Mouse (Mus musculus): ENCODE data around the gene Afap1.

Gene Afap1

GRCm38 (mm10) chr5:35974265-35974664 lies 81.1 kb downstream of the Afap1 start:
- DNase-seq (ENCODE audit: low spot score) = no peak

- DNase-seq (ENCODE audit: low spot score) = peak; percentile 87
Measured at GRCm38 (mm10) chr5:35975681-35976080, 82.6 kb downstream of the Afap1 start.

DNA sequence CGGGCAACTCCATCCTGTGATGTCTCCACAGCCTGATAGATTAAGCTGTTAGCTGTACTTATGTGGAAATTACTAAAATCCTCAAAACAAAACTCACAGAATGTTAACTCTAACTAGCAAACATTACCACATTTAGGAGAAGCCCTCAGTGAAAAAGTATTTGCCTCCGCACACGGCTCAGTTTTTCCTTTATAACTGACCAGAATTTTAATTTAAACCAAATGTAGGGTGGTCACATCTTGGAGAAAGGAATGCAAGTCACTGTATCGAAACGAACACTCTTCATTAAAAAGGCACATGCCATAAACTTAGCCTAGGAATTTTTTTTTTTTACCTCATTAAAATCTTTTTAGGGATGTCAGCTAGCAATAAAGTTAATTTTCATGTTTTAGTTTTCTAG lies 87.4 kb downstream of the Afap1 start:
- no peak for DNase-seq (ENCODE audit: low spot score)

GRCm38 (mm10) chr5:35981341-35981740 lies 88.2 kb downstream of the Afap1 start:
- no peak for DNase-seq (ENCODE audit: low spot score)

GRCm38 (mm10) chr5:35981976-35982375 lies 88.9 kb downstream of the Afap1 start:
- peak; percentile 89 for DNase-seq (ENCODE audit: low spot score)

- no peak for DNase-seq (ENCODE audit: low spot score)
Measured at GRCm38 (mm10) chr5:35985611-35986010, 92.5 kb downstream of the Afap1 start.

DNA sequence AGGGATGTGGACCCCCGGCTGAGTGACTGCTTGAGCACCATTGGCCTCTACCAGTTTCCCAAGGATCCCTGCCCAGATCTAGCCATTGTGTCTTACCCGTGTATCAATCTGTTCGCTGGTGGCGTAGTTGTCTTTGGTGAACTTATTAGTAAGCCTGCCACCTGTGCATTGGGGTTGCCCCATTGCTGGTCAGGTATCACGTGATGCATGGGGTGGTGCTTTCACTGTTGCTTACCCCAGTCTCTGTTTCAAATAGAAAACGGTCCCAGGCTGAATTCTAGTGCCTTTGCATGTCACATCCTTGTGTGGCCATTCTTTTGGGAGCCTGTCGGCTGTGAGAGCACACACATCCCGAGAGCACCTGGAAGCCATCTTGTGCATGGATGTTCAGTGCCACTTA lies 95.0 kb downstream of the Afap1 start:
- no peak for DNase-seq (ENCODE audit: low spot score)

DNA sequence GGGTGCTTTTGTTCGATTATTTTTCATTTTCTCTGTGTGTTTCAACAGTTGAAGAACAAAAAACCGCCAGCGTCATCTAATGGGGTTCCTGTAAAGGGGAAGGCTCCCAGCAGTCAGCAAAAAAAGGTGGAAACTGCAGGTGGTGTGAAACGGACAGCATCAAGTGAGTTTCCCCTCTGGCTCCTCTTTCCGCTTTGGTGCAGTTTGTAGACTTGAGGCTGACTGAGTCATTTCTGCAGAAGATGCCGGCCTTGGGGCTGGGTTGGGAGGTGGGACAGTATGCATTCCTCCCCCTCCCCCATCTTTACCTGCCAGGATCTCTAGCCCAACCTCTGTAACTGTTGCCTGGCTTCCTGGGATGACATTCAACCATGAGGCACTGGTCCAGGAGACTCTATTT lies 96.4 kb downstream of the Afap1 start:
- DNase-seq (ENCODE audit: low spot score) = no peak

DNA sequence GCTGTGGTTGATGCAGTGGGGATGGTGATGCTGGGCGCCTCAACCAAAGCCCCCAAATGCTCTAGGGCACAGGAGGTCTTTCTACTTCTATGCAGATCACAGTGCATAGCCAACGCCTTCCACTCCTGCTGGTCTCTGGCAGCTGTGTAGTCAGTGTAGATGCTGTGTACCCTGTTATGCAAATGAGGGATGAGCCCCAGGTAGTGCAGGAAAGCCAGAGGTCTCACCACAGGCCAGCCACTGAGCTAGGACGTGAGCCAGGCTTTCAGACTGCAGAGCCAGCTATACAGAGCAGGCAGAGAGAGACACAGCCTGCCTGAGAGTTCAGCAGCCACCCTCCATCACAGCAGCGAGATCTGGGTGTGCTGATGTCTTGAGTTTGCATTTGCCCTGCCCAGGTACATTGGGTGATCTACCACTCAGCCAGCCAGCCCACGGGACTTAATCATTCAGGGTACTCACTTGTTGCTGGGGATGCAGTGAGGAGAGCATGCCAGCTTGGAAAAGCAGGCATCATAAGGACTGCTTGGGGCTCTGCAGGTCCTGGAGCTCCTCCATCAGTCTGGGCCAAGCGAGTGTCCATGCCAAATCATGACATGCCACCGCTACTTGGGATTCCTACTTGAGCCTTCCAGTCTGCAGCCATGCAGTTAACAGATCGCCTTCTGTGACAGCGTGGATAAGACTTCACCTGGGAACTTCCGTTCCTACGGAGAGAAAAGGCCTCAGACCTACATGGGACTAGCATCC lies 97.0 kb downstream of the Afap1 start:
- DNase-seq (ENCODE audit: low spot score) = no peak

DNA sequence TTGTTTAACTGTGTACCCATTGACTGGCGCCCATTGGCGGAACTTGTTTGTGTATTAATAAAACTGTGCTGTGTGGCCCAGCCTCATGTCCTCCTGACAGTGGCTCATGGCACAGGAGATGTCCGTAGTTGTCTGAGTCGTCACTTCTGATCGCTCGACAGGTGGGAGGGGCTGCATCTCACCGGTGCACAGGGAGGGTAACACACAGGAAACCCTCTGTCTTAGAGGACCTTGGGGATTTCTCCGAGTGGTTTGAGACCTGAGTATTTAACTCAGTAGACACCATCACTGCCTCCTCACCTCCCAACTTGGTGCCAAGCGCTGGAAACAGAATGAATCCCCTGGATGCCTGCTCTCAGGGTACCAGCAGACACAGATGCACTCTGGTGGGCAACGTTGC lies 110.7 kb downstream of the Afap1 start:
- DNase-seq (ENCODE audit: low spot score) = no peak

DNA sequence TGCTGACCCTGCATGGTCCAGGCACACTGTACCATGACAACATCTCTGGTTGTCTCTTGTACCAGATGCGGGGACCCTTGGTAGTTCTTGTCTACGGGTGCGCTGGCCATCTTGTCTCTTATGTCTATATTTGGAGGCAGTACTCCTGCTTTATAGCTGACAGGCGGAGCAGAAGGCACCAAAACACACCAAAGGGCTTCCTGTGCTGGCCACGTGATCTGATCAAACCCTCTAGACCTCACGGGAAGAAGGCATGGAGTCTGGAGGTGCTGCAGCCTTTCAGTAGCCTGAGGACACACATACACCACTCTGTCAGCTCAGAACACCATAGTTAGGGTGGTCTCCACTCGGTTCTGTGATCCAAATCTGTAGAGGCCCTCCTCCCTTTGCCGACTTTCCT lies 113.0 kb downstream of the Afap1 start:
- no peak for DNase-seq (ENCODE audit: low spot score)

GRCm38 (mm10) chr5:36006586-36006985 lies 113.5 kb downstream of the Afap1 start:
- no peak for DNase-seq (ENCODE audit: low spot score)

- DNase-seq (ENCODE audit: low spot score) = no peak
Measured at GRCm38 (mm10) chr5:36007649-36008048, 114.5 kb downstream of the Afap1 start.

GRCm38 (mm10) chr5:36009405-36009804 lies 116.3 kb downstream of the Afap1 start:
- DNase-seq (ENCODE audit: low spot score) = no peak

GRCm38 (mm10) chr5:36018366-36018765 lies 125.2 kb downstream of the Afap1 start:
- peak; percentile 35 for DNase-seq (ENCODE audit: low spot score)

DNA sequence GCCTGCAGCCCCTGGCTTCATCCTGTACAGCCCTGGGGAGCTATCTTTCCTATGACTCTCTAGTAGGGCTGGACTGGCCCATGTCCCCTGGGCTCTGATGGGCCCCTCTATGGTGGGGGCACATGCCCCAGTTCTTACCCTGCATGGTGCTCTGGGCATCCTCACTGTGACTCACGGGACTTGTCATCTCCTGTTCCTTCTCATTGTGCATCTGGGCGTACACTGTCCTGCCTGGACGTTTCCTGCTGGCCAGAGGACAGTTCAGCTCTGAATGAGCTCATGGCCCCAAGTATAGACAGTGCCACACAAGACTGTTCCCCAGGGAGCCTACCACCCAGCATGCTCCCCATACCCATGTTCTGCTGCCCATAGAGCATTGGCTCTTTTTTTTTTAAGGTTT lies 128.0 kb downstream of the Afap1 start:
- no peak for DNase-seq (ENCODE audit: low spot score)

- DNase-seq (ENCODE audit: low spot score) = peak; percentile 22
Measured at GRCm38 (mm10) chr5:36022361-36022760, 129.2 kb downstream of the Afap1 start.

DNA sequence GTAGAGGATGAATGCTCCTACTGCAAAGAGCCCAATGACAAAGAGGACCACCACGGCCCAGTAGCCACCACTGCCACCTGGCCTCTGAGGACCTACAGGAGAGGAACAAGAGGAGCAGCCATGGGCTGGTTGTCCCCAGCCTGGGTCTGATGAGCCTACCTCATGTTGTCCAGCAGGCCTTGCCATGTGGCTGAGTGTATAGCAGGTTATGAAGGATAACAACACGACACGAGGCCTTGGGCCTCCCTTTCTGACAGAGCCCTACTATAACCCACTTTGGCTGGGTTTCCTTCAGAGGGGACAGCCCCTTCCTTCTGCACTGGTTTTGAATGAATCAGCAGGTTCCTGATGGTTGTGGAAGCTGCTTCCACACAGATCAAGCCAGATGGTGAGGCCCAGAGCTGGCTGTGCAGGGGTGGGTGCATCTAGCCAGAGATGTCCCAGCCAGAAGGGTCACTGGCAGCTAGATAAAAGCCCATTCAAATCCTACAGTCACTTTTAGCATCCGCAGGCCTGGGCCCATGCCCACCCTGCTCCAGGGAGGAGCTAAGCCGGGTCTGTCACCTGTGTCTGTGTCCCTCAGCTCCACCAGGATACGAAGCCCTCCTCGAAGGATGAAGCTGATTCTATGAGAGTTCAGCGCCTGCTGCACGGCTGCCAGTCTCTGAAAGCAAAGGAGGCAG lies 131.0 kb downstream of the Afap1 start:
- DNase-seq (ENCODE audit: low spot score) = no peak

- DNase-seq (ENCODE audit: low spot score) = no peak
Measured at GRCm38 (mm10) chr5:36025076-36025475, 132.0 kb downstream of the Afap1 start.

GRCm38 (mm10) chr5:36033531-36034426 lies 140.7 kb downstream of the Afap1 start:
- DNase-seq (ENCODE audit: low spot score) = peak; percentile 88

- no peak for DNase-seq (ENCODE audit: low spot score)
Measured at GRCm38 (mm10) chr5:36039596-36039995, 146.5 kb downstream of the Afap1 start.

- no peak for DNase-seq (ENCODE audit: low spot score)
Measured at GRCm38 (mm10) chr5:36040398-36041235, 147.5 kb downstream of the Afap1 start.

Measured in embryo, embryonic 10 days (tissue).